ENCODE assay signal across 16 mouse cellular contexts in genomic region chr8:109698477-109698876, GRCm38 (mm10).
"Had no signal": no experiment of that assay in that cellular context is flagged by ENCODE, and none has a peak within 500 bp of the region (broad histone marks: within the 10 kb centered on the region; RNA-seq: fewer than 3 reads in every experiment).

No protein-coding gene starts in this region.

- H3K36me3 ChIP-seq: neural tube, embryonic 13.5 days; neural tube, embryonic 15.5 days; stomach, embryonic 15.5 days had no signal

- H3K4me3 ChIP-seq: neural tube, embryonic 13.5 days; neural tube, embryonic 15.5 days; stomach, embryonic 15.5 days had no signal

- H3K27me3 ChIP-seq: stomach, embryonic 15.5 days had no signal

- H3K4me2 ChIP-seq: neural tube, embryonic 13.5 days; neural tube, embryonic 15.5 days; stomach, embryonic 15.5 days had no signal

- H3K9me3 ChIP-seq: neural tube, embryonic 13.5 days; neural tube, embryonic 15.5 days; stomach, embryonic 15.5 days had no signal

- H3K9ac ChIP-seq: neural tube, embryonic 13.5 days; neural tube, embryonic 15.5 days; stomach, embryonic 15.5 days had no signal

- DNase-seq: retina, postnatal 1 day; right cerebral cortex, adult 18-20 months; right cerebral cortex, postnatal 14 days; right cerebral cortex, postnatal 25 days; right cerebral cortex, postnatal 4 days; spleen, adult 18-20 months; thymus, adult 18-20 months; thymus, adult 2 months; thymus, postnatal 14 days; thymus, postnatal 25 days; thymus, postnatal 36 days; thymus, postnatal 4 days had no signal

- H3K27ac ChIP-seq: neural tube, embryonic 13.5 days; neural tube, embryonic 15.5 days; stomach, embryonic 15.5 days; stomach, postnatal 0 days had no signal
